Mouse (Mus musculus) limb, embryonic 14.5 days (tissue): ENCODE results near the gene Olfr1130. TPM values are rescaled to one million over a fixed set of nuclear protein-coding genes. Genes with fewer than 3 reads are reported as not detected.
"Not testable (repeated sequence)": the region's sequence is repeated elsewhere in the genome, so short reads cannot be mapped to it uniquely, and the experiment has no call there.

Source experiments
- ATAC-seq: fragments of 200-750 bp; cut with Nextera tagmentation; 2 replicates; pipeline ENCODE4 v1.8.0; 2017; ENCODE audit warnings: low read depth, moderate number of reproducible peaks, moderate TSS enrichment; ENCODE audit not compliant: low FRiP score
- DNase-seq: peaks from one replicate; pipeline ENCODE4 v3.0.0-alpha.2; 2015; ENCODE audit warnings: low spot score
- H3K27ac ChIP-seq: fragments of 300-500 bp; sonication (generic); replicated peaks from 2 replicates; pipeline ENCODE4 v1.5.1; 2014; ENCODE audit warnings: low read depth, mild to moderate bottlenecking, low read length, moderate library complexity, mixed read lengths
- H3K27me3 ChIP-seq: fragments of 300-500 bp; sonication (generic); 2 replicates; pipeline ENCODE4 v1.6.1; 2014; ENCODE audit warnings: low read length, mixed read lengths; ENCODE audit not compliant: control insufficient read depth, insufficient read depth
- H3K36me3 ChIP-seq: fragments of 300-500 bp; sonication (generic); 2 replicates; pipeline ENCODE4 v1.6.1; 2014; ENCODE audit warnings: mild to moderate bottlenecking, low read length, moderate library complexity, mixed read lengths; ENCODE audit not compliant: control insufficient read depth, insufficient read depth
- H3K4me1 ChIP-seq: fragments of 300-500 bp; sonication (generic); 2 replicates; pipeline ENCODE4 v1.6.1; 2014; ENCODE audit warnings: antibody characterized with exemption, low read length, mixed read lengths; ENCODE audit not compliant: control insufficient read depth, insufficient read depth
- H3K4me2 ChIP-seq: fragments of 300-500 bp; sonication (generic); replicated peaks from 2 replicates; pipeline ENCODE4 v1.6.1; 2014; ENCODE audit warnings: low read depth, mild to moderate bottlenecking, low read length, moderate library complexity; ENCODE audit not compliant: severe bottlenecking
- H3K4me3 ChIP-seq: fragments of 300-500 bp; sonication (generic); replicated peaks from 2 replicates; pipeline ENCODE4 v1.5.1; 2014; ENCODE audit warnings: low read length
- H3K9ac ChIP-seq: fragments of 300-500 bp; sonication (generic); 2 replicates; pipeline ENCODE4 v1.6.1; 2014; ENCODE audit warnings: mild to moderate bottlenecking, low read depth, low read length, moderate library complexity; ENCODE audit not compliant: severe bottlenecking
- H3K9me3 ChIP-seq: fragments of 300-500 bp; sonication (generic); 2 replicates; pipeline ENCODE4 v1.6.1; 2016; ENCODE audit warnings: low read length; ENCODE audit not compliant: control insufficient read depth
- POLR2A ChIP-seq: fragments of 200-500 bp; IDR thresholded peaks from 2 replicates; pipeline ENCODE4 v1.8.0; 2012; ENCODE audit warnings: inconsistent platforms, mild to moderate bottlenecking, moderate library complexity, borderline replicate concordance; ENCODE audit not compliant: insufficient read depth, insufficient read length; ENCODE audit errors: extremely low read depth
- WGBS: fragments of 180-500 bp; shearing (Covaris S2); extraction: QIAGEN DNeasy Blood & Tissue Kit; methylation state at CpG from one replicate; pipeline ENCODE4 v1.1.7; 2014; 5-methylcytosine and 5-hydroxymethylcytosine counted together
- polyA plus RNA-seq, 2 experiments: library from polyadenylated mRNA; depleted of rRNA in 1 of 2; stranded (reverse) in 1 of 2; unstranded in 1 of 2; fragments of >200 nt; fragmentation: Nextera tagmentation in 1 of 2; extraction: Ambion mirVana in 1 of 2; gene quantifications; 2 replicates each; pipeline versions ENCODE4 v1.2.1 to v1.2.3; 2012 to 2014

Olfr1130 gene
- polyA plus RNA-seq (2012; rRNA removed), result not detected in 2 replicates
- polyA plus RNA-seq (2014; fragmentation: Nextera tagmentation; extraction: Ambion mirVana), result not detected in 2 replicates

GRCm38 (mm10) chr2:87605912-87606311, at the start of gene Olfr1130:
Gene Olfr1130, plus strand, starts transcription at chr2:87606212.
- not testable (repeated sequence) for H3K27me3 ChIP-seq, H3K4me1 ChIP-seq, DNase-seq, H3K4me3 ChIP-seq, H3K27ac ChIP-seq, H3K4me2 ChIP-seq, ATAC-seq, H3K9me3 ChIP-seq, H3K36me3 ChIP-seq, H3K9ac ChIP-seq

- not testable (repeated sequence) for H3K4me1 ChIP-seq, H3K9ac ChIP-seq, H3K4me2 ChIP-seq, DNase-seq, H3K4me3 ChIP-seq, H3K36me3 ChIP-seq, H3K9me3 ChIP-seq, ATAC-seq, H3K27me3 ChIP-seq, H3K27ac ChIP-seq
- 80% methylated on average over 1 of the region's 1 CpGs for WGBS
Measured at GRCm38 (mm10) chr2:87573602-87574001, 32.4 kb upstream of the Olfr1130 start, which contains the start of gene Olfr1129. Gene Olfr1129, plus strand, starts transcription at chr2:87573902.

- H3K27me3 ChIP-seq, result no peaks in the 10 kb centered on the region
- no peak within 1 kb of the TSS for H3K4me2 ChIP-seq
- no peak within 1 kb of the TSS for H3K9ac ChIP-seq
- H3K9me3 ChIP-seq, result no peaks in the 10 kb centered on the region
- WGBS, result 80% methylated on average over 3 of the region's 3 CpGs
- no peaks in the 10 kb centered on the region for H3K4me1 ChIP-seq
- H3K4me3 ChIP-seq, result no peak within 1 kb of the TSS
- DNase-seq (no peak), ATAC-seq (no peak)
- TF ChIP-seq POLR2A, result no peak
- no peak within 1 kb of the TSS for H3K27ac ChIP-seq
- H3K36me3 ChIP-seq, result no peaks in the 10 kb centered on the region
Measured at GRCm38 (mm10) chr2:87626804-87627203, 20.8 kb downstream of the Olfr1130 start, which contains the start of gene Olfr1131. Gene Olfr1131, plus strand, starts transcription at chr2:87627104.

GRCm38 (mm10) chr2:87637435-87637834, 31.4 kb downstream of the Olfr1130 start, which contains the start of gene Olfr1132:
Gene Olfr1132, minus strand, starts transcription at chr2:87637535.
- no peaks in the 10 kb centered on the region for H3K4me1 ChIP-seq
- no peak within 1 kb of the TSS for H3K9ac ChIP-seq
- H3K27me3 ChIP-seq, result no peaks in the 10 kb centered on the region
- H3K27ac ChIP-seq, result no peak within 1 kb of the TSS
- no peak within 1 kb of the TSS for H3K4me3 ChIP-seq
- DNase-seq, result no peak
- ATAC-seq, result no peak
- no peak for TF ChIP-seq POLR2A
- H3K9me3 ChIP-seq, result no peaks in the 10 kb centered on the region
- no peaks in the 10 kb centered on the region for H3K36me3 ChIP-seq
- H3K4me2 ChIP-seq, result no peak within 1 kb of the TSS

GRCm38 (mm10) chr2:87642441-87642840, 36.4 kb downstream of the Olfr1130 start:
- Histone ChIP-seq H3K4me3 (no peak overlapping the region), H3K27me3 (no peaks in the 10 kb centered on the region), H3K4me2 (no peak overlapping the region), H3K4me1 (no peaks in the 10 kb centered on the region), H3K9me3 (no peaks in the 10 kb centered on the region), H3K36me3 (no peaks in the 10 kb centered on the region), H3K9ac (no peak overlapping the region), H3K27ac (no peak overlapping the region)
- DNase-seq, result no peak
- no peak for ATAC-seq
- TF ChIP-seq POLR2A, result no peak

GRCm38 (mm10) chr2:87647274-87647673, 41.3 kb downstream of the Olfr1130 start, which contains the start of gene Olfr1133:
Gene Olfr1133, minus strand, starts transcription at chr2:87647374.
- TF ChIP-seq POLR2A, result no peak
- H3K4me1 ChIP-seq, result no peaks in the 10 kb centered on the region
- no peaks in the 10 kb centered on the region for H3K27me3 ChIP-seq
- no peak for ATAC-seq
- no peak within 1 kb of the TSS for H3K9ac ChIP-seq
- H3K4me2 ChIP-seq, result no peak within 1 kb of the TSS
- H3K4me3 ChIP-seq, result no peak within 1 kb of the TSS
- no peaks in the 10 kb centered on the region for H3K9me3 ChIP-seq
- H3K36me3 ChIP-seq, result no peaks in the 10 kb centered on the region
- H3K27ac ChIP-seq, result no peak within 1 kb of the TSS
- no peak for DNase-seq
